Mouse (Mus musculus): ENCODE measurements around the gene Smtn. TPM values are rescaled to one million over a fixed set of nuclear protein-coding genes. Genes with fewer than 3 reads are reported as not detected.

Gene Smtn
- polyA plus RNA-seq, 1 experiment = 14.6 TPM

DNA sequence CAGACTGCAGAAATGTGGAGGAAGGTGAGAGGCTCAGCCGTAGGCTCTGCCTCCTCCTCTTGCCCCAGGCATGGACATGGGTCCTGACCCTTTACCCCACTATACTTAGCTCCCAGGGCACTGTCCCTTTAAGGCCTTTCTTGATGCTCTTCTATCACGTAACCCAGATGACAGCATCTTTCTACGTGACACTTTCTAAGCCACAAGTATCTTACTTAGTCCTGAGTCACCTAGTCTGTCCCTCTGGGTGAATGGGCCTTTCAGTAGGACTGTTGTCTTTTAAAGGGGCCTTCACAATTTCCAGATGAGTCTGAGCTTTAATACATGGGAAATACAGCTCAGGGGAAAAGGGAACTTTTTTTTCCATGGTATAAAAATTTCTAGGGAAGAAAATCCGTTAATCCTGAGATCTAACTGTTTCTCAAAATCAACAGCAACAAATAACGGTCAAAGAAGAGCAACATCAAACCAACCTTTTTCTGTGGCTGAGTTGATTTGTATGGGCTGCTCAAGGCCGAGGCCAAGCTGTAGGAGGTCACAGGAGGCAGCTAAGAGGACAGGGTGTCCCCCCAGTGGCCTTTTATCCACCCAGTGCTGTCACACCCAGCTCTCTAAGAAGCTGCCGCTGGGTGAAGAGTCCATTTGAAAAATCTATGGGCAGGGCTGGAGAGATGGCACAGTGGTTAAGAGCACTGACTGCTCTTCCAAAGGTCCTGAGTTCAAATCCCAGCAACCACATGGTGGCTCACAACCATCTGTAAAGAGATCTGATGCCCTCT is 40.1 kb upstream of the Smtn start:
- H3K4me3 ChIP-seq (ENCODE audit: extremely low read depth, insufficient read depth, insufficient read length) = no peak overlapping the region
- TF ChIP-seq CTCF (IDR thresholded peaks at IDR 0.05; ENCODE audit: extremely low read depth, insufficient read depth, insufficient read length, insufficient replicate concordance) (no peak), POLR2A (IDR thresholded peaks at IDR 0.05; ENCODE audit: low read depth, low read length) (no peak)
- no peaks in the 10 kb centered on the region for H3K36me3 ChIP-seq (ENCODE audit: control insufficient read depth, insufficient read depth, low read length)
- 76% methylated on average over 7 of the region's 7 CpGs for WGBS
- H3K27ac ChIP-seq (ENCODE audit: insufficient read depth, low read length) = no peak overlapping the region
- DNase-seq (ENCODE audit: low read depth in 1 of 2, low spot score in 2 of 2) = no peak
- H3K4me1 ChIP-seq (ENCODE audit: control insufficient read depth, insufficient read depth, insufficient read length) = no peaks in the 10 kb centered on the region
- no peaks in the 10 kb centered on the region for H3K27me3 ChIP-seq (ENCODE audit: control insufficient read depth, insufficient read depth, low read length)

DNA sequence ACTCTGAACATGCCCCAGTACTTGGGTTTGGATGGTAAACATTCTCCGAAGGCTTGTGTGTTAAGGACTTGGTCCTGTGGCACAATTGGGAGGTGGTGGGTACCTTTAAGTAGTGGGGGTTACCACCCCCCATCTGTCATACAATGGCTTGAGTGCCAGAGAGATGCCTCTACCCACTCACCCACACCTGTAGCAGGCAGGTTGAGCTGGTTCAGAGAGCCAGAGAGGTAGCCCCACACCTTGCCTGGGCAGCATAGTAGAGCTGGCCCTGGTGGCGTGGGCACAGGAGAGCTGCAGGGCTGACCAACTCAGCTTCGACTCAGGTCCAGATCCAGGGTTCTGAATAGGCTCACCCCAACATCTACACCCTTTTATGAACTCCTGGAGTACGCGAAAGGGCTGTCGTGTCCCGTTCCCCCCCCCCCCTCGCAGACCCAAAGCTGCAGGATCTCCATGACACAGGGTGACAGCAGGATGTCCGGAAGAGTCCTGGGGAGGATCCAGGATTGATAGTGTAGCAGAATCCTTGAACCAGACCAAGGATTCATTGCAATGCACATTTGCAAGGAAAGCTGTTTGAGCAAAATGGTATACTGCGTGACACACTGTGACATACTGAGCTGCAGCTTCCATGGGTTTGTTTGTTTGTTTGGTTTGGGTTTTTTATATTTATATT is 37.8 kb upstream of the Smtn start:
- TF ChIP-seq POLR2A (IDR thresholded peaks at IDR 0.05; ENCODE audit: low read depth, low read length) (no peak), CTCF (IDR thresholded peaks at IDR 0.05; ENCODE audit: extremely low read depth, insufficient read depth, insufficient read length, insufficient replicate concordance) (no peak)
- H3K27ac ChIP-seq (ENCODE audit: insufficient read depth, low read length) = no peak overlapping the region
- 90% methylated on average over 10 of the region's 10 CpGs for WGBS
- no peaks in the 10 kb centered on the region for H3K4me1 ChIP-seq (ENCODE audit: control insufficient read depth, insufficient read depth, insufficient read length)
- no peaks in the 10 kb centered on the region for H3K36me3 ChIP-seq (ENCODE audit: control insufficient read depth, insufficient read depth, low read length)
- DNase-seq (ENCODE audit: low read depth in 1 of 2, low spot score in 2 of 2) = no peak
- no peak overlapping the region for H3K4me3 ChIP-seq (ENCODE audit: extremely low read depth, insufficient read depth, insufficient read length)
- no peaks in the 10 kb centered on the region for H3K27me3 ChIP-seq (ENCODE audit: control insufficient read depth, insufficient read depth, low read length)

GRCm38 (mm10) chr11:3575238-3575637 is 34.8 kb upstream of the Smtn start:
- Histone ChIP-seq H3K27ac (ENCODE audit: insufficient read depth, low read length) (no peak overlapping the region; the same call in 1 of the 2 replicates), H3K27me3 (ENCODE audit: control insufficient read depth, insufficient read depth, low read length) (no peaks in the 10 kb centered on the region), H3K36me3 (ENCODE audit: control insufficient read depth, insufficient read depth, low read length) (no peaks in the 10 kb centered on the region), H3K4me1 (ENCODE audit: control insufficient read depth, insufficient read depth, insufficient read length) (no peaks in the 10 kb centered on the region), H3K4me3 (ENCODE audit: extremely low read depth, insufficient read depth, insufficient read length) (no peak overlapping the region)
- DNase-seq (ENCODE audit: low read depth in 1 of 2, low spot score in 2 of 2) = no peak
- WGBS = 67% methylated on average over 3 of the region's 3 CpGs
- TF ChIP-seq CTCF (IDR thresholded peaks at IDR 0.05; ENCODE audit: extremely low read depth, insufficient read depth, insufficient read length, insufficient replicate concordance) = no peak
- no peak for TF ChIP-seq POLR2A (IDR thresholded peaks at IDR 0.05; ENCODE audit: low read depth, low read length)

DNA sequence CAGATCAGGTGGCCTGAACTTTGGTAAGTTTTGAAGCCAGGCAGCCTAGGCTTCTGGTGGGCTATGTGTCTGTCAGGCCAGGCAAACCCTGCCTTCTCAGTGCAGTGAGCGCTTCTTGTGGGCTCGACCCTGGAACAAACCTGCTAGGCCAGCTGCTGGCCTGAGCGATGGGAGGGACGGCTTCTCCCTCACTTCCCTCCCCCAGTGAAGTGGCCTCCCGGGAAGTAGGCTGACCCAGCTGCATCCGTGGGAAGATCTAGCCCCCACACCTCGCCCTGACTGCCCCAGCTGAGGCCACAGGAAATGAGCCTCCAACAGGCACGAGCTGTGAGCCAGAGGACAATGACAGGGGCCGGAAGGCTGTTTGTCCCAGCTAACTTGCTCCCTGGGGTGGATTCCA is 32.7 kb upstream of the Smtn start:
- H3K4me3 ChIP-seq (ENCODE audit: extremely low read depth, insufficient read depth, insufficient read length) = no peak overlapping the region
- no peaks in the 10 kb centered on the region for H3K27me3 ChIP-seq (ENCODE audit: control insufficient read depth, insufficient read depth, low read length)
- H3K4me1 ChIP-seq (ENCODE audit: control insufficient read depth, insufficient read depth, insufficient read length) = no peaks in the 10 kb centered on the region
- WGBS = 11% methylated on average over 9 of the region's 9 CpGs
- H3K27ac ChIP-seq (ENCODE audit: insufficient read depth, low read length) = no peak overlapping the region
- no peak for TF ChIP-seq CTCF (IDR thresholded peaks at IDR 0.05; ENCODE audit: extremely low read depth, insufficient read depth, insufficient read length, insufficient replicate concordance)
- no peak for TF ChIP-seq POLR2A (IDR thresholded peaks at IDR 0.05; ENCODE audit: low read depth, low read length)
- peak in 1 of 2 experiments; percentile 5 for DNase-seq (ENCODE audit: low read depth in 1 of 2, low spot score in 2 of 2)
- no peaks in the 10 kb centered on the region for H3K36me3 ChIP-seq (ENCODE audit: control insufficient read depth, insufficient read depth, low read length)

DNA sequence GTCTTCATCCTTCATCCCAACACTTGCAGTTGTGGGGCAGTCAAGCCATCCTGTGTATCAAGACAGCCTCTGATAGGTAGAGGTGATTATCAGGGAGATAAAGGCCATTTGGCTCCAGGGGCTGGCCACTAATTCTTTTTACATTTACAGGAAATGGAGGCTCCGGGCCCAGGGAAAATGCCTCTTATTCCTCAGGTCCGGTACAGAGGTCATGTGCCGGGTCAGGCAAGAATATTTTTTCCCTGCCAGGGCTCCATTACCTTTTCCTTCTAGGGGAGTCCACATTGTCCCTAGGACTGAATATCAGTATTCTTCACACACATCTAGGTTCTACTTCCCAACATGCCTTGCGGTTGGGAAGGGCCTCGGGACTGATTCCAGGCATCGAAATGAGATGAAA is 31.8 kb upstream of the Smtn start:
- Histone ChIP-seq H3K27me3 (ENCODE audit: control insufficient read depth, insufficient read depth, low read length) (no peaks in the 10 kb centered on the region), H3K27ac (ENCODE audit: insufficient read depth, low read length) (no peak overlapping the region), H3K4me1 (ENCODE audit: control insufficient read depth, insufficient read depth, insufficient read length) (no peaks in the 10 kb centered on the region), H3K36me3 (ENCODE audit: control insufficient read depth, insufficient read depth, low read length) (no peaks in the 10 kb centered on the region), H3K4me3 (ENCODE audit: extremely low read depth, insufficient read depth, insufficient read length) (no peak overlapping the region)
- 93% methylated on average over 6 of the region's 6 CpGs for WGBS
- no peak for DNase-seq (ENCODE audit: low read depth in 1 of 2, low spot score in 2 of 2)
- TF ChIP-seq CTCF (IDR thresholded peaks at IDR 0.05; ENCODE audit: extremely low read depth, insufficient read depth, insufficient read length, insufficient replicate concordance) (no peak), POLR2A (IDR thresholded peaks at IDR 0.05; ENCODE audit: low read depth, low read length) (no peak)

DNA sequence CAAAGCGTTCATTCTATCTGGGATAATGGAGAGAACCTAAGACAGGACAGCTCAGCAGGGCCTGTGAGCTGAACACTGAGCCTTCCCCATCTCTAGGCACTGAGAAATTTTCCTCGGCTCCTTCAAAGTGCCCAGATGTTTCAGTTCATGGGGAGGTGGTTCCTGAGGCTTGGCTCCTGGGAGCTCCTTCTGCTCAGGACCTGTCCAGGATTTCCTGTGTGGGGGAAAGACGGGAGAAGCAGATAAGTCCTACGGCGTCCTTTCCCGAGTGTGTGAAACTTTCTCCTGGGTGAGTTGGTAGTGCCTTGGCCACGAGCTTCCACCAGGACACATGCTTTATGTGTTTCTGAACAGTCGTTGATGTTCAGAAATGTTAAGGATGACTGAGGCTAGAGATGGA is 29.9 kb upstream of the Smtn start:
- Histone ChIP-seq H3K36me3 (ENCODE audit: control insufficient read depth, insufficient read depth, low read length) (no peaks in the 10 kb centered on the region), H3K27ac (ENCODE audit: insufficient read depth, low read length) (no peak overlapping the region), H3K27me3 (ENCODE audit: control insufficient read depth, insufficient read depth, low read length) (no peaks in the 10 kb centered on the region), H3K4me1 (ENCODE audit: control insufficient read depth, insufficient read depth, insufficient read length) (no peaks in the 10 kb centered on the region), H3K4me3 (ENCODE audit: extremely low read depth, insufficient read depth, insufficient read length) (no peak overlapping the region)
- whole genome bisulfite sequencing = 92% methylated on average over 8 of the region's 8 CpGs
- DNase-seq (ENCODE audit: low read depth in 1 of 2, low spot score in 2 of 2) = no peak
- TF ChIP-seq POLR2A (IDR thresholded peaks at IDR 0.05; ENCODE audit: low read depth, low read length) = no peak
- TF ChIP-seq CTCF (IDR thresholded peaks at IDR 0.05; ENCODE audit: extremely low read depth, insufficient read depth, insufficient read length, insufficient replicate concordance) = no peak

DNA sequence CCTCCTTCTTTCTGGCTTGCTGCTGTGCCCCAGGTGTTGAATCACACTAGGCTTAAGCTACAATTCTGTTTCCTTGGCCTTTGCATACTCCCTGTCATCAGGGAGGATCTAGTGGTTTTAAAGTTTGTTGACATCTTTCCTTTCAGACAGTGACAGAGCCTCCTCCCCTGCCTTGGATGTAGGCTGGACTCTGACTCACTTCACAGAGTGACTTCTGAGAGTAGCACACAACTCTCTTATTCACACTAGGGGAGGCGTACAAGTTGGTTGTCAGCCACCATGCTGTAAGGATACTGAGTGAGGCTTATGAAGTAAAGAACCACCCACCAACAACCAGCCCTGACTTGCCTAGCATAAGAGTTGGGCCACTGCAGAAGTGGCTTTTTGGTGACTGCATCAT is 27.5 kb upstream of the Smtn start:
- no peaks in the 10 kb centered on the region for H3K4me1 ChIP-seq (ENCODE audit: control insufficient read depth, insufficient read depth, insufficient read length)
- 86% methylated on average over 1 of the region's 1 CpGs for WGBS
- H3K36me3 ChIP-seq (ENCODE audit: control insufficient read depth, insufficient read depth, low read length) = no peaks in the 10 kb centered on the region
- no peaks in the 10 kb centered on the region for H3K27me3 ChIP-seq (ENCODE audit: control insufficient read depth, insufficient read depth, low read length)
- no peak overlapping the region for H3K27ac ChIP-seq (ENCODE audit: insufficient read depth, low read length)
- TF ChIP-seq CTCF (IDR thresholded peaks at IDR 0.05; ENCODE audit: extremely low read depth, insufficient read depth, insufficient read length, insufficient replicate concordance) = no peak
- no peak for TF ChIP-seq POLR2A (IDR thresholded peaks at IDR 0.05; ENCODE audit: low read depth, low read length)
- no peak overlapping the region for H3K4me3 ChIP-seq (ENCODE audit: extremely low read depth, insufficient read depth, insufficient read length)
- no peak for DNase-seq (ENCODE audit: low read depth in 1 of 2, low spot score in 2 of 2)
